In genomic region chr5:110923336-110923735, GRCm38 (mm10) we compare ENCODE assay signal across 8 mouse cellular contexts. TPM values are rescaled to one million over a fixed set of nuclear protein-coding genes. Genes with fewer than 3 reads are reported as not detected.
DNase-seq lines count a peak whose midpoint lies in the region; ATAC-seq and TF ChIP-seq lines count a peak whose summit lies in the region.
"Had no signal": no experiment of that assay in that cellular context is flagged by ENCODE, and none has a peak within 500 bp of the region (broad histone marks: within the 10 kb centered on the region; RNA-seq: fewer than 3 reads in every experiment).

No protein-coding gene starts in this region.

- no peak for ATAC-seq in heart, embryonic 11.5 days (replicated peaks; ENCODE audit: insufficient number of reproducible peaks, low FRiP score, low TSS enrichment)

- no peaks in the 10 kb centered on the region for H3K79me2 ChIP-seq in heart, adult 2 months (replicated peaks; ENCODE audit: control insufficient read depth, insufficient read depth, low read length)

- H3K9ac ChIP-seq in heart, adult 2 months (ENCODE audit: low read depth, low read length): no peak overlapping the region
- no peak overlapping the region for H3K9ac ChIP-seq in heart, embryonic 11.5 days (ENCODE audit: low read depth, low read length)

- H3K4me1 ChIP-seq in heart, adult 2 months (ENCODE audit: control insufficient read depth, insufficient read depth, low read length): peaks cover 4% of the 10 kb centered on the region
- peaks cover 3% of the 10 kb centered on the region; the same call in 1 of the 2 replicates for H3K4me1 ChIP-seq in heart, embryonic 11.5 days (ENCODE audit: control insufficient read depth, insufficient read depth, low read length)
- no peaks in the 10 kb centered on the region for H3K4me1 ChIP-seq in lung, adult 2 months (ENCODE audit: control insufficient read depth, insufficient read depth, low read length)

- TF ChIP-seq CTCF in heart, adult 2 months (IDR thresholded peaks at IDR 0.05): peak; percentile 82
- 0 out of 2 replicates have a peak, but pooled peaks have one; percentile 7 for TF ChIP-seq CTCF in lung, adult 2 months (IDR thresholded peaks at IDR 0.05; ENCODE audit: insufficient read depth, low read length)

- H3K9me3 ChIP-seq in heart, embryonic 11.5 days (replicated peaks; ENCODE audit: control insufficient read depth, low read length): no peaks in the 10 kb centered on the region

- WGBS in heart, adult 2 months: 0% methylated on average over 1 of the region's 1 CpGs
- 0% methylated on average over 1 of the region's 1 CpGs for WGBS in heart, embryonic 11.5 days (ENCODE audit: insufficient replicate concordance)
- WGBS in lung, adult 2 months: 15% methylated on average over 1 of the region's 1 CpGs

- H3K36me3 ChIP-seq in heart, adult 2 months (ENCODE audit: control insufficient read depth, insufficient read depth, low read length): no peaks in the 10 kb centered on the region
- no peaks in the 10 kb centered on the region for H3K36me3 ChIP-seq in heart, embryonic 11.5 days (ENCODE audit: control insufficient read depth, insufficient read depth, low read length)

- DNase-seq in heart, adult 2 months: peak; percentile 23 to 37
- no peak for DNase-seq in lung, adult 2 months
- no peak for DNase-seq in lung, postnatal 4 days
- peak; percentile 19 to 31 for DNase-seq in heart, postnatal 14 days
- peak; percentile 36 for DNase-seq in skeletal muscle tissue, adult 2 months (ENCODE audit: low read depth, low spot score)
- DNase-seq in urinary bladder, postnatal 25 days (ENCODE audit: low spot score): no peak

- TF ChIP-seq POLR2A in heart, adult 2 months (IDR thresholded peaks at IDR 0.05; ENCODE audit: insufficient read depth, low read depth, low read length): no peak
- TF ChIP-seq POLR2A in lung, adult 2 months (IDR thresholded peaks at IDR 0.05; ENCODE audit: borderline replicate concordance, extremely low read depth, low read depth, low read length): no peak

- no peak for TF ChIP-seq EP300 in heart, adult 2 months (IDR thresholded peaks at IDR 0.05; ENCODE audit: insufficient read depth, low read depth, low read length)

- no peaks in the 10 kb centered on the region for H3K27me3 ChIP-seq in heart, adult 2 months (ENCODE audit: control insufficient read depth, insufficient read depth, low read length)
- no peaks in the 10 kb centered on the region for H3K27me3 ChIP-seq in heart, embryonic 11.5 days (ENCODE audit: control insufficient read depth, insufficient read depth, low read length)

- H3K4me2 ChIP-seq in heart, embryonic 11.5 days: no peak overlapping the region

- intact Hi-C loops in heart, adult 2 months (cut with DNase I): loop anchor here (1.0 to 10.0 kb wide), 5 partner anchors 41 to 289 kb away; partner anchors contain the start of gene Ep400
- intact Hi-C loops in heart, postnatal 14 days (cut with DNase I): loop anchor here (1.0 to 5.0 kb wide), 3 partner anchors 87 to 344 kb away; no protein-coding TSS in a partner anchor

- no peak overlapping the region for H3K27ac ChIP-seq in heart, adult 2 months
- H3K27ac ChIP-seq in heart, embryonic 11.5 days (ENCODE audit: low read depth, low read length): no peak overlapping the region

- H3K4me3 ChIP-seq in heart, adult 2 months: no peak overlapping the region
- H3K4me3 ChIP-seq in heart, embryonic 11.5 days (ENCODE audit: low read depth, low read length): no peak overlapping the region
- no peak overlapping the region for H3K4me3 ChIP-seq in lung, adult 2 months (replicated peaks; ENCODE audit: extremely low read depth, low read depth, low read length)
- H3K4me3 ChIP-seq: erythroblast, embryonic 14.5 days had no signal

RNA-seq across cellular contexts. Expression of gene Ttc28, which starts 43.7 kb away (rescaled TPM):
- 10 to 100 TPM; 12.3 to 15.0 TPM for total RNA-seq in heart, adult 2 months (2021)
- 7.2 and 7.3 TPM in 2 replicates for polyA plus RNA-seq in heart, adult 2 months (2012; rRNA removed)
- 8.1 and 9.4 TPM in 2 replicates for polyA plus RNA-seq in heart, embryonic 11.5 days (2014; fragmentation: Nextera tagmentation; extraction: Ambion mirVana)
- polyA plus RNA-seq in lung, adult 2 months (2012; rRNA removed): 14.4 and 16.6 TPM in 2 replicates
- total RNA-seq in heart, postnatal 14 days (2021): 10 to 100 TPM; 20.5 to 21.6 TPM

Comparison
In these comparisons a context has a peak if more than half of its experiments do, and no peak if none do; other contexts are left out.
1. DNase-seq: peak in heart, adult 2 months (2 of 2), heart, postnatal 14 days (2 of 2) and skeletal muscle tissue, adult 2 months (single experiment); none in lung, adult 2 months (single experiment), lung, postnatal 4 days (0 of 2) and urinary bladder, postnatal 25 days (single experiment).